Comparison of ENCODE assay signal across 19 mouse cellular contexts in the genomic region with DNA sequence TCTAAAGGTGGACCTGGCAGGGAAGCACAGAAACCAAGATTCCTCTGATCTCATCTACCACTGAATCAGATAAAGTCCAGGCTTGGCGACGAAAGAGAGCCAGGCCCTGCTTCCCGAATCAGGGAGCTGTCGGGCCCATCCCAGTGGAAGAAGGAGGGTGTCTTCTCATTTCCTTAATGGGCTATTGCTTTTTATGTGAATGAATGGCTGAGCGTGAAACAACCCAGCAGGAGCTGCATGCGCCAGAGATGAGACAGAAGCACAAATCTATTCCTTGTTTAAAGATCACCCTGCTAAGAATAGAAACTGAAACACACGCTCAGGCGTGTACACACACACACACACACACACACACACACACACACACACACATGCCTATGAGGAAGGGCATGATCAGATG. TPM values are rescaled to one million over a fixed set of nuclear protein-coding genes. Genes with fewer than 3 reads are reported as not detected.
DNase-seq lines count a peak whose midpoint lies in the region; ATAC-seq and TF ChIP-seq lines count a peak whose summit lies in the region.
"Had no signal": no experiment of that assay in that cellular context is flagged by ENCODE, and none has a peak within 500 bp of the region (broad histone marks: within the 10 kb centered on the region; RNA-seq: fewer than 3 reads in every experiment).

No protein-coding gene starts in this region.

- WGBS in hindbrain, embryonic 12.5 days = 40% methylated on average over 8 of the region's 8 CpGs
- 28% methylated on average over 8 of the region's 8 CpGs for WGBS in hindbrain, embryonic 13.5 days

- H3K27me3 ChIP-seq in hindbrain, embryonic 12.5 days = no peaks in the 10 kb centered on the region
- H3K27me3 ChIP-seq in hindbrain, embryonic 13.5 days = 0 out of 2 replicates have a peak, but pooled peaks cover 4% of the 10 kb centered on the region
- H3K27me3 ChIP-seq: embryonic facial prominence, embryonic 13.5 days had no signal

- 0 out of 2 replicates have a peak overlapping the region, but pooled peaks have one; percentile 18 for H3K9ac ChIP-seq in hindbrain, embryonic 12.5 days
- no peak overlapping the region for H3K9ac ChIP-seq in hindbrain, embryonic 13.5 days
- H3K9ac ChIP-seq: embryonic facial prominence, embryonic 13.5 days had no signal

- no peak for TF ChIP-seq CTCF in gastrocnemius, adult 2 months (IDR thresholded peaks at IDR 0.05)

- H3K36me3 ChIP-seq in hindbrain, embryonic 12.5 days = no peaks in the 10 kb centered on the region
- H3K36me3 ChIP-seq in hindbrain, embryonic 13.5 days = no peaks in the 10 kb centered on the region
- H3K36me3 ChIP-seq: embryonic facial prominence, embryonic 13.5 days had no signal

- H3K4me1 ChIP-seq in hindbrain, embryonic 12.5 days = peaks cover 8% of the 10 kb centered on the region; the same call in 1 of the 2 replicates
- peaks cover 13% of the 10 kb centered on the region for H3K4me1 ChIP-seq in hindbrain, embryonic 13.5 days (replicated peaks)

- intact Hi-C loops in gastrocnemius, adult 2 months (cut with DNase I) = loop anchor here (5.0 kb wide), 1 partner anchor 50 kb away; no protein-coding TSS in a partner anchor

- no peak for DNase-seq in gastrocnemius, adult 2 months
- DNase-seq in gastrocnemius, postnatal 25 days = no peak
- DNase-seq in urinary bladder, postnatal 14 days (ENCODE audit: low spot score) = peak; percentile 28
- DNase-seq in urinary bladder, postnatal 4 days (ENCODE audit: low spot score in 2 of 2) = no peak
- no peak for DNase-seq in cerebellum, adult 8-10 months
- no peak for DNase-seq in spleen, adult 18-20 months
- DNase-seq: adrenal gland, postnatal 14 days; cerebellum, adult 2 months; gastrocnemius, postnatal 36 days; liver; lung, adult 18-20 months; right cerebral cortex, postnatal 14 days; thymus, postnatal 36 days had no signal

- H3K4me3 ChIP-seq in gastrocnemius, adult 2 months = peak overlapping the region; percentile 37
- H3K4me3 ChIP-seq in hindbrain, embryonic 12.5 days = no peak overlapping the region
- no peak overlapping the region for H3K4me3 ChIP-seq in hindbrain, embryonic 13.5 days
- H3K4me3 ChIP-seq: embryonic facial prominence, embryonic 13.5 days had no signal

- no peak overlapping the region for H3K4me2 ChIP-seq in hindbrain, embryonic 12.5 days (replicated peaks)
- no peak overlapping the region for H3K4me2 ChIP-seq in hindbrain, embryonic 13.5 days
- H3K4me2 ChIP-seq: embryonic facial prominence, embryonic 13.5 days; midbrain, embryonic 11.5 days had no signal

- ATAC-seq in hindbrain, embryonic 12.5 days (ENCODE audit: low FRiP score) = no peak
- ATAC-seq in hindbrain, embryonic 13.5 days (ENCODE audit: low FRiP score) = no peak
- ATAC-seq: activated CD4-positive, CD25-positive, alpha-beta regulatory T cell, adult 4 months had no signal

- peak overlapping the region; percentile 46; the same call in 1 of the 2 replicates for H3K27ac ChIP-seq in gastrocnemius, adult 2 months
- H3K27ac ChIP-seq in hindbrain, embryonic 12.5 days = no peak overlapping the region
- H3K27ac ChIP-seq in hindbrain, embryonic 13.5 days = no peak overlapping the region
- H3K27ac ChIP-seq: embryonic facial prominence, embryonic 13.5 days; macrophage had no signal

- no peaks in the 10 kb centered on the region for H3K9me3 ChIP-seq in hindbrain, embryonic 12.5 days (replicated peaks)
- no peaks in the 10 kb centered on the region for H3K9me3 ChIP-seq in hindbrain, embryonic 13.5 days
- H3K9me3 ChIP-seq: embryonic facial prominence, embryonic 13.5 days had no signal

RNA-seq across cellular contexts. Expression of a gene that starts 14.7 kb away (rescaled TPM):
- 10 to 100 TPM; 15.6 to 20.1 TPM for total RNA-seq in gastrocnemius, adult 2 months (2021)
- total RNA-seq in gastrocnemius, postnatal 25 days (2021) = 10 to 100 TPM; 13.9 to 18.5 TPM
- polyA plus RNA-seq in hindbrain, embryonic 12.5 days (2016; fragmentation: Nextera tagmentation; extraction: Ambion mirVana) = 19.4 and 21.7 TPM in 2 replicates
- 15.8 and 17.6 TPM in 2 replicates for polyA plus RNA-seq in hindbrain, embryonic 13.5 days (2015; fragmentation: Nextera tagmentation; extraction: Ambion mirVana)
